Mouse (Mus musculus): Measurements from ENCODE around the gene Snrpc. TPM values are rescaled to one million over a fixed set of nuclear protein-coding genes. Genes with fewer than 3 reads are reported as not detected.
A peak's percentile ranks its signal among the peaks of the same experiment; 100 is the strongest.

Snrpc gene
- polyA plus RNA-seq, 2 experiments: 85.1 to 145 TPM

DNA sequence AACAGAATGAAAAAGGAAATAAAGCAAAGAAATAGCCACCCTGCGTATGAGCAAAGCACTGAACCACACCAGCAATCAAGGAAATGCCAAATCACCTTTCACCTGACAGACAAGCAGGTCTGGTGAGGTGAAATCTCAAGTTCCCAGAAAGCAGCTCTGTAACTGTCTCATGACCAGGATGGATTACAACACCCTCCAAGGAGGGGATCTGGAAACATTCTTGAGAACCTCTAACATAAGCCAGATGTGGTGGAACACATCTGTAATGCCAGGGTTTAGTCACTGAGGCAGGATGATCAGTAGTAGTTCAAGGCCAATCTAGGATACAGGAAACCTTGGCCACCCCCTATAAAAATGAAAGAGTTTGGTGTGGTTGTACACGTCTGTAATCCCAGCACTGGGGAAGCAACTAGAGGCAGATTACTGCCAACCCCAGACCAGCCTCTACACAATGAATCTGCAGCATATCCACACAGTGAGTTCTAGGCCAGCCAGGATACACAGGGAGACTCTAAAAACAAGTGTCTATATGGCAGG is 30.3 kb upstream of the Snrpc start:
- Histone ChIP-seq H3K27ac (no peak overlapping the region), H3K9me3 (ENCODE audit: control insufficient read depth, low read length) (no peaks in the 10 kb centered on the region), H3K9ac (replicated peaks) (no peak overlapping the region), H3K4me1 (replicated peaks; ENCODE audit: control insufficient read depth in 2 of 2, insufficient read depth in 2 of 2, low read length in 1 of 2) (peaks cover 11 to 25% of the 10 kb centered on the region in 2 experiments), H3K4me2 (ENCODE audit: low read depth) (no peak overlapping the region), H3K27me3 (ENCODE audit: control insufficient read depth, insufficient read depth, low read length) (no peaks in the 10 kb centered on the region), H3K4me3 (ENCODE audit: insufficient read depth in 1 of 2, low read depth in 2 of 2, low read length in 2 of 2) (no peak overlapping the region), H3K36me3 (replicated peaks; ENCODE audit: control insufficient read depth, insufficient read depth, low read depth) (no peaks in the 10 kb centered on the region)
- DNase-seq (ENCODE audit: low read depth in 3 of 3, low spot score in 3 of 3): no peak
- TF ChIP-seq EP300 (IDR thresholded peaks at IDR 0.05; ENCODE audit: low read depth): no peak
- no peak for ATAC-seq (ENCODE audit: insufficient read depth)
- WGBS (ENCODE audit: insufficient replicate concordance): 48% methylated on average over 2 of the region's 2 CpGs

DNA sequence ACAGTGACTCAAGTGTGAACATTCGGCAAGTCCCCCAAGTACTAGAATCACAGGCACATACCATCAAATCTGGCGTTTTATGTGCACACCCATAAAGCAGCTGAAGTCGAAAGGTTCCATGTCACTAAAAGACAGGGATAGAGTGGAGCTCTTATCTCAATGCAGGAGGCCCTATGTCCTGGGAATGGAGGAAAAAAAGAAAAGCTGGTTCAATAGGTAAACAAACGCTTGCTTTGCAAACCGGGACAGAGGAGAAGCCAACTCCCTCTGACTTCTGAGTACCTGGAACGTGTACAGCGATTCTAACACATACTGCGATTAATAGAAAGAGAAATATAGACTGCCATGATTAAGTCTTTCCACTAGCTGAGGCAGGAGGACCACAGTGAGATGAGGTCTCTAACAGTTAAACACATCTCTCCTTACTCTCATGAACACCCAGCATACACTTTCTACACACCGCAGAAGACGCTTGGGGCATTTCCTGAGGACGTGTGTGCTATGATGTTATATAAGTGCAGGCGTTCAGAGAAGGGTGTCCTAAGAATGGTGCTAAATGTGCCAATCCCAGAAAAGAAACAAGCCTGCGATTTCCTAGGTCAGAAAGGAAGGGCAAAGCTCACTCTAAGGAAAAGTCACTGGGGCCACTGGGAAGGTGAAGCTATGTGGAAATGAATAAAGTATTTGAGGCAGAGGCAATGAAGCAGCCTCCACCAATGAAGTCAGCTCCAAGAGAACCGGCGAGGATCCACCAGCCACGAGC is 27.2 kb upstream of the Snrpc start:
- no peak for TF ChIP-seq CTCF (IDR thresholded peaks at IDR 0.05; ENCODE audit: low read depth)
- no peak for TF ChIP-seq EP300 (IDR thresholded peaks at IDR 0.05; ENCODE audit: low read depth)
- no peak overlapping the region for H3K4me3 ChIP-seq (ENCODE audit: insufficient read depth in 1 of 2, low read depth in 2 of 2, low read length in 2 of 2)
- no peaks in the 10 kb centered on the region for H3K36me3 ChIP-seq (replicated peaks; ENCODE audit: control insufficient read depth, insufficient read depth, low read depth)
- no peaks in the 10 kb centered on the region for H3K27me3 ChIP-seq (ENCODE audit: control insufficient read depth, insufficient read depth, low read length)
- ATAC-seq (ENCODE audit: insufficient read depth): no peak
- 71% methylated on average over 16 of the region's 16 CpGs for WGBS (ENCODE audit: insufficient replicate concordance)
- H3K9ac ChIP-seq (replicated peaks): no peak overlapping the region
- no peaks in the 10 kb centered on the region for H3K9me3 ChIP-seq (ENCODE audit: control insufficient read depth, low read length)
- no peak overlapping the region for H3K27ac ChIP-seq
- no peak overlapping the region for H3K4me2 ChIP-seq (ENCODE audit: low read depth)
- DNase-seq (ENCODE audit: low read depth in 3 of 3, low spot score in 3 of 3): no peak
- peaks cover 3 to 20% of the 10 kb centered on the region in 2 experiments; a peak in 2 of 4 replicates for H3K4me1 ChIP-seq (replicated peaks; ENCODE audit: control insufficient read depth in 2 of 2, insufficient read depth in 2 of 2, low read length in 1 of 2)

DNA sequence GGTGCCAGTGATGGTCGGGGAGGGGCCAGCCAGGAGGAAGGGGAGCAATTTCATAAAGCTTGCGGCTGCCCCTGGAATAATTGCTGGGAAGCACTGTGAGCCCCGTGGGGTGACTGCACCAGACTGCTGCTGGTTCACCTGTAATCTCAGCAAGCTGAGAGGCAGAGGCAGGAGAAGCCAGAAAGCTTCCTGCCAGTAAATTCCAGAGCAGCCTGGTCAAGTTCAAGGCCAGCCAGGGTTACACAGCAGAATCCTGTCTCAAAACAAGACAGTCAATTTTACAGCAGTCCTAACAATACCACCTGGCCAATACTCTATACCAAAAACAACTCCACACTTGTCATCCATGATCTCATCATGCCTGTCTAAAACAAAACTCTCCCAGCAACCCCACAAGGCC is 26.0 kb upstream of the Snrpc start:
- no peak overlapping the region for H3K9ac ChIP-seq (replicated peaks)
- no peak for ATAC-seq (ENCODE audit: insufficient read depth)
- H3K27me3 ChIP-seq (ENCODE audit: control insufficient read depth, insufficient read depth, low read length): no peaks in the 10 kb centered on the region
- WGBS (ENCODE audit: insufficient replicate concordance): 69% methylated on average over 3 of the region's 3 CpGs
- TF ChIP-seq CTCF (IDR thresholded peaks at IDR 0.05; ENCODE audit: low read depth): no peak
- TF ChIP-seq EP300 (IDR thresholded peaks at IDR 0.05; ENCODE audit: low read depth): no peak
- H3K4me2 ChIP-seq (ENCODE audit: low read depth): no peak overlapping the region
- no peaks in the 10 kb centered on the region for H3K36me3 ChIP-seq (replicated peaks; ENCODE audit: control insufficient read depth, insufficient read depth, low read depth)
- no peak overlapping the region for H3K27ac ChIP-seq
- H3K4me3 ChIP-seq (ENCODE audit: insufficient read depth in 1 of 2, low read depth in 2 of 2, low read length in 2 of 2): no peak overlapping the region
- H3K9me3 ChIP-seq (ENCODE audit: control insufficient read depth, low read length): no peaks in the 10 kb centered on the region
- DNase-seq (ENCODE audit: low read depth in 3 of 3, low spot score in 3 of 3): no peak
- H3K4me1 ChIP-seq (replicated peaks; ENCODE audit: control insufficient read depth in 2 of 2, insufficient read depth in 2 of 2, low read length in 1 of 2): peaks cover 3 to 19% of the 10 kb centered on the region in 2 experiments; a peak in 2 of 4 replicates

DNA sequence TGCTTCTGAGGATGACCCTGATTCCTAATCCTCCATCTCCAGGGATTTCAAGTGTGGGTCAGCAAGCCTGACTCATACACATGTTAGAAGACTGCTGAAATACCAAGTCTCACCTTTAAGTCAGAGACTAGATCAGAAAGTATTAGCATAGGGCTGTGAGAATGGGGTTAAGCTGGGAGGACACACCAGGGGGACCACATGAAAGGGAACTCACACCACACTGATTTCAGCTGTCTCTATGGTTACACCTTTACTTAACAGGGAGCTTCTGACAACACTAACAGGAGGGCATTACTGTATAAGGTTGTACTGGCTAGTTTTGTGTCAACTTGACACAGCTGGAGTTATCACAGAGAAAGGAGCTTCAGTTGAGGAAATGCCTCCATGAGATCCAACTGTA is 23.3 kb upstream of the Snrpc start:
- Histone ChIP-seq H3K36me3 (replicated peaks; ENCODE audit: control insufficient read depth, insufficient read depth, low read depth) (no peaks in the 10 kb centered on the region), H3K4me3 (ENCODE audit: insufficient read depth in 1 of 2, low read depth in 2 of 2, low read length in 2 of 2) (no peak overlapping the region), H3K9me3 (ENCODE audit: control insufficient read depth, low read length) (no peaks in the 10 kb centered on the region), H3K27ac (no peak overlapping the region), H3K9ac (replicated peaks) (no peak overlapping the region), H3K4me1 (replicated peaks; ENCODE audit: control insufficient read depth in 2 of 2, insufficient read depth in 2 of 2, low read length in 1 of 2) (peaks cover 9 to 32% of the 10 kb centered on the region in 2 experiments), H3K4me2 (ENCODE audit: low read depth) (no peak overlapping the region), H3K27me3 (ENCODE audit: control insufficient read depth, insufficient read depth, low read length) (no peaks in the 10 kb centered on the region)
- ATAC-seq (ENCODE audit: insufficient read depth) (no peak), DNase-seq (ENCODE audit: low read depth in 3 of 3, low spot score in 3 of 3) (no peak)
- TF ChIP-seq CTCF (IDR thresholded peaks at IDR 0.05; ENCODE audit: low read depth) (no peak), EP300 (IDR thresholded peaks at IDR 0.05; ENCODE audit: low read depth) (no peak)

DNA sequence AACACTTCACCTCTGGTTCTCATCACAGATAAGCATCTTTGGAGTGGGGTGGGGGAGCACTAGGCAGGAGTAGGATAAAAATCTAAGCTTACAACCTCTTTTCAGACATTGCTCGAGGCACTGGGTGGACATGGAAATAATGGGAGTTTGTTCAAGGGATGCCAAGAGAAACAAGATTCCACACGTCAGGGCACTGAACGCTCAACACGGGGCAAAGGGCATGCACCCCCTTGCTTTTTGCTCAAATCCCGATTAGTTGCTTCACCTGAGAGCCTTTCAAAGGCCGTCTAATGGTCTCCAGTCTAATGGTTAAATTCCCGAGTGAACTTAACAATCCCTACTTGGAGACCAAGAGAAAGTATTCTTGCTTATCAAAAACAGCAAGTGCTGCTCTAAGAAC is 18.9 kb upstream of the Snrpc start:
- H3K27ac ChIP-seq: peak overlapping the region; percentile 85
- peak overlapping the region; percentile 97 for H3K4me2 ChIP-seq (ENCODE audit: low read depth)
- TF ChIP-seq CTCF (IDR thresholded peaks at IDR 0.05; ENCODE audit: low read depth) (no peak), EP300 (IDR thresholded peaks at IDR 0.05; ENCODE audit: low read depth) (no peak)
- no peaks in the 10 kb centered on the region for H3K27me3 ChIP-seq (ENCODE audit: control insufficient read depth, insufficient read depth, low read length)
- DNase-seq (ENCODE audit: low read depth in 3 of 3, low spot score in 3 of 3) (no peak), ATAC-seq (ENCODE audit: insufficient read depth) (no peak)
- peaks cover 21 to 36% of the 10 kb centered on the region in 2 experiments for H3K4me1 ChIP-seq (replicated peaks; ENCODE audit: control insufficient read depth in 2 of 2, insufficient read depth in 2 of 2, low read length in 1 of 2)
- H3K9ac ChIP-seq (replicated peaks): peak overlapping the region; percentile 94
- H3K4me3 ChIP-seq (ENCODE audit: insufficient read depth in 1 of 2, low read depth in 2 of 2, low read length in 2 of 2): peak overlapping the region; percentile 84 to 86
- WGBS (ENCODE audit: insufficient replicate concordance): 20% methylated on average over 7 of the region's 7 CpGs
- H3K36me3 ChIP-seq (replicated peaks; ENCODE audit: control insufficient read depth, insufficient read depth, low read depth): no peaks in the 10 kb centered on the region
- no peaks in the 10 kb centered on the region for H3K9me3 ChIP-seq (ENCODE audit: control insufficient read depth, low read length)
